Mouse (Mus musculus): Measurements from ENCODE around the gene Fam183b. TPM values are rescaled to one million over a fixed set of nuclear protein-coding genes. Genes with fewer than 3 reads are reported as not detected.
A peak's percentile ranks its signal among the peaks of the same experiment; 100 is the strongest.
"Not testable (repeated sequence)": the region's sequence is repeated elsewhere in the genome, so short reads cannot be mapped to it uniquely, and the experiment has no call there.

Fam183b gene
- total RNA-seq (2021) = 4.2 and 4.9 TPM in 2 replicates
- long read RNA-seq, experiment 1, partial matches to known transcripts = 0 of 2 reads
- long read RNA-seq, experiment 1, other reads (novel, unspliced or antisense) = 1 of 2 reads
- long read RNA-seq, experiment 2, transcript Fam183b-202 (4 exons, 567 nt) = major isoform, 6 of 6 reads
- long read RNA-seq, experiment 2, partial matches to known transcripts = 0 of 6 reads
- long read RNA-seq, experiment 2, other reads (novel, unspliced or antisense) = 0 of 6 reads

DNA sequence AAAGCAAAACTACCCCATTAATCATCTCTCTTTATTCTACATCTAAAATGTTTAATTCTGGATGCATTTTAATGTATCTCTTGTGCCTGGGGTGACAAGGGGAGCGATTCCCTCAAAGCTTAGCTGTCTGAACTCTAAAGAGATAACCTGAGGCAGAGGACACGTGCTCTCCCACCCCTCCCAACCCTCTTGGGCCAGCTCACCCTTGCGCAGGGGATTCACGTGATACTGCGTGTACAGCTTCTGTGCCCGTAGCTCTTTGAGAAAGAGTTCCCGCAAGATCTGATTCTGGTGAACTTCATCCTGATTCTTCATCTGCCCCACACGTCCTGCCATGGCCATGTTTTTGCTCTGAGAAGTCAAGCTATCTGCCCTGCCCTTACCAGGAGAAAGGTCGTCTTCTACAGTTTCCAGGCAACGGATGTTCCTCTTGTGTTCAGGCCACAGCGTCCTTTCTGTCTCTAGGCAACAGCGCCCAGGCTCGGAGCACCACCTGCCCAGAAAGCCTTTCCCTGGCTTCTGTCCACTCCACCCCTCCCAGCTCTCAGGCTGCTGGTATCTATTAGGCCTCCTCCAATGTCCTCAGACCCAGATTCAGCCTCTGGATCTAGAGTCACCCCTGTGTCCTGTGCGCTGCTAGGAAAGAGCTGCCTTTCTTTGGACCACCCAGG, at the start of gene Fam183b:
Gene Fam183b (minus strand): TSS at position 403 of the 671 bp plus-strand sequence.
- peak; percentile 13 for DNase-seq

GRCm38 (mm10) chr11:58849731-58850130, 48.0 kb upstream of the Fam183b start:
- DNase-seq = no peak

DNA sequence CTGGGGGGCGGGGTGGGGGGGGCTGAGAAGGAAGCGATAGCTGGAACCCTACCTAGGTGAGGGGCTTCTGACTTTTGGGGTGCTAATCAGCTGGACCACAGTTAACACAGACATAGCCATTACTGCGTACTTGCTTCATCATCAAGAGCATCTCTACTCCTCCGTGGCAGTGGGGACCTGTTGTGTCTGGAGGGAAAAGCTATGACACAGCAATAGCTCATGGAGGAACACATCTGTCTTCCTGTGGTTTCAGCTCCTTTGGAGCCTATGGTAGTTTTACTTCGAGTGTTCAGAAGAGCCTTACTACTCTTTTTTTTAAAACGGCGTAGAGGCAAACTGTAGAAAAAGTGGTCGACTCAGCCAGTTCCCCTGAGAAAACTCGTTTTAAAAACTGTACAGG, 45.9 kb upstream of the Fam183b start:
- DNase-seq = no peak

DNA sequence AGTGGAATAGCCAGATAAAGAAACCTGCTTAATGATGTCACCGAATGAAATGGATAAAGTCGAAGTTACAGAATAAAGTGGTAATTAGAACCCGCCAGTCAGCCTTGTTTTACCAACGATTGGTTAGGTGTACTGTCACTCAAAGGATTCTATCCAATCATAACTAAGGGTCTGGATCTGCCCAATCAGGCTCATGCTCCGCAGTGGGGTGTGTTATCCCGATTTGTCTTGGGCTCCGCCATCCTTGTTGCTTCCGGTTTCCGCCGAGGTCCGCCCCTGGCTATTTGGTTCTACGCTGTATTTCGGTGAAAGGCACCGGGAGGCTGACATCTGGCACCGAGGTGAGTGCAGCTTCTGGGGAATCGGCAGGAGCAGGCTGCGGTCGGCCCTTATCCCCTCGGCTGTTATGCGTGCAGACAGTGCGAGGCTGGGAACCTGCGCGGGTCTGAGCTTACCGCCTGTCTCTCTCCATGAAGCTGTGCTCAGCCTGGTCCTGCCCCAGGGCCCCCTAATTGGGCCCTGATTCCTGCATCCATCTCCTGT, 45.2 kb upstream of the Fam183b start, which contains the start of gene Gm12258:
Gene Gm12258 (plus strand): TSS at position 240 of the 543 bp plus-strand sequence.
- peak; percentile 91 for DNase-seq

DNA sequence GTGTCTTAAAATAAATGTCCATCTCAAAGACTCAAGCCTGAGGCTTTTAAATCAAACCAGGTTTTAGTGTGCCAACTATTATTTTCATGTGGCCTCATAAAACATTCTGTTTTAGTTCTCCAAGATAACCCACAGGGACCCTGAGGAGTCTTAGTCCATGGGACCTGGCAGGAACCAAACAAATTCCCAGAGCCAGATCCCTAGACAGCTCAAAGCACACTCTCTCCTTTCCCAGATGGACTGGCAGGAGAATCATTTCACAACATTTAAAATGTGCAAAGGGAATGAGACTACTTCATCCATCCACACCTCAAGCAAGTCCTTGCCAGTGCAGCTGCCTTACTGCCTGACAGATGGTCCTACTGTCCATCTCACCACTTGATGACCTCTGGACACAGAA, 37.2 kb upstream of the Fam183b start, which contains the start of gene Olfr311:
Gene Olfr311 (plus strand): TSS at position 301 of the 400 bp plus-strand sequence.
- DNase-seq = not testable (repeated sequence)

- not testable (repeated sequence) for DNase-seq
These were observed 30.8 kb upstream of the Fam183b start for GRCm38 (mm10) chr11:58832541-58832940.

- DNase-seq = no peak
These were observed 28.0 kb upstream of the Fam183b start for GRCm38 (mm10) chr11:58829764-58830163.

DNA sequence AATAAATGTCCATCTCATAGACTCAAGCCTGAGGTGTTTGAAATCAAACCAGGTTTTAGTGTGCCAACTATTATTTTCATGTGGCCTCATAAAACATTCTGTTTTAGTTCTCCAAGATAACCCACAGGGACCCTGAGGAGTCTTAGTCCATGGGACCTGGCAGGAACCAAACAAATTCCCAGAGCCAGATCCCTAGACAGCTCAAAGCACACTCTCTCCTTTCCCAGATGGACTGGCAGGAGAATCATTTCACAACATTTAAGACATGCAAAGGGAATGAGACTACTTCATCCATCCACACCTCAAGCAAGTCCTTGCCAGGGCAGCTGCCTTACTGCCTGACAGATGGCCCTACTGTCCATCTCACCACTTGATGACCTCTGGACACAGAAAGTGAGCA, 27.2 kb upstream of the Fam183b start, which contains the start of gene Olfr312:
Gene Olfr312 (plus strand): TSS at position 301 of the 400 bp plus-strand sequence.
- not testable (repeated sequence) for DNase-seq

DNA sequence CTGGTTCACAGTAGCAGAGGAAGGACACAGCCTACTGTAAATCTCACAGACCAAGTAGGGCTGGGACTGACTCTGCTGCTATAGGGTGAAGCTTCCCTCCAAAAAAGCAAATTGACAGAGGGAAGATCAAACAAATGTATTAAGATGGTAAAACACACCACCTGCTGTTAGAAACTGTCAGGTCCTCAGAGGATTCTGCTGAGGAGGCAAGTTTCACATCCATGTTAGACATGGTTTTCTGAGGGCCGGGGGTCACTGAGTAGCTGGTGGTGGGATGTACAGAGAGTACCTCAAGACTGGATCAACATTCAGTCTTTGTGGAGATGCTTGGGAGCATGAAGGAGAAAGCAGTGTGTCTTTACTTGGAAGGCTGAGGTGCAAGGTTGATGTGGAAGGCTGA, 13.9 kb upstream of the Fam183b start:
- DNase-seq = no peak

- DNase-seq = not testable (repeated sequence)
These were observed 12.9 kb upstream of the Fam183b start, which contains the start of gene Olfr313 for GRCm38 (mm10) chr11:58814700-58815099. TSS of gene Olfr313 (plus strand) at chr11:58815000.

DNA sequence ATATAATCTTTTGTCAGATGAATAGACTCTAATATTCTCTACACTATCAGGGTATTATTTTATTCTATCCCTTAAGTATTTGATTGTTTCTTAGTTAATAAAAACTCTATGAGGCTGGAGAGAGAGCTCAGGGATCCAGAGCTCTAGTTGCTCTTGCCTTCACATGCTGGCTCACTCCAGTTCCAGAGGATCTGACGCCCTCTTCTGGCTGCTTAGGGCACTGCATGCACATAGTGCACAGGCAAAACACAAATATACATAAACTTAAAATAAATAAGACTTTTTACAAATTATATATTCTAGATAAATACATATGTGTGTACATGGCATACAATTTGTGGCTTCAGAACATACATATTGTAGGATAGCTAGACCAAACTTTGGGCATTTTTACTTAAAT, 10.2 kb upstream of the Fam183b start:
- DNase-seq = no peak

DNA sequence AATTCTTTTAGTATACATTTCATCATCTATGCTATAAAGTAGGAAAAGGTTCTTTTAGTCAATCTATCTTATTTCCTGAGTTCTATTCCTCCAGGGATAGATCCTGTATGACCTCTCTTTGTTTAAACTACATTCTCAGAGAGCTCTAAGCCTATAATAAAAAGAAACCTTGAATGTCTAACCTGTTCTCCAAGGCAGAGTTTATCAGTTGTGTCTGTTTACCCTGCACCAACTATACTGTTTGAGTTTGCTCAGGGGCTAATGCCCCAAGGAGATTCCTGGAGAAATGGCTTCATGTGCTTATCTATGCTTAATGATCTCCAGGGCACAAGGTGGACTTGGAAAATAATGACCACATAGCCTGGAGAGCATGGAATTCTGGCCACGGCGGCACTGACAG, 2.6 kb upstream of the Fam183b start:
- no peak for DNase-seq

GRCm38 (mm10) chr11:58803871-58804270, 2.1 kb upstream of the Fam183b start:
- no peak for DNase-seq

DNA sequence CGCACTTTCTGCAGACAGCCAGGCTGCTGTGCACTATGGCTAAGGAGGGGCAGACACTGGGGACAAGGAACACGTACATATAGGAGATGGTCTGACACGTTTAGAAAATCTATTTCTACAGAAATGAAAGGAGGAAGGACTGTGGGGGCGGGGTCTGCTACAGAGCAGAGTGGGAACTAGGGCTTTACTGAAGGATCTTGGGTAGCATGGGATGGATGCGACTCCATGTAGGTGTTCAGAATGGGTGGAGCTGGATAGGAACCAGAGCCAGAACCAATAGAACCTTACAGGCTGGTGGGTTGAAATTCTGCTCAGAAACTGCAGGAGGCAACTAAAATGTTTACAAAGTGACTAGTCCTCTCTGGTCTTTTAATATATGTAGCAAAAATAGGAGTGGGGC, 2.0 kb downstream of the Fam183b start:
- DNase-seq = no peak

- no peak for DNase-seq
These were observed 4.9 kb downstream of the Fam183b start for GRCm38 (mm10) chr11:58796850-58797249.

DNA sequence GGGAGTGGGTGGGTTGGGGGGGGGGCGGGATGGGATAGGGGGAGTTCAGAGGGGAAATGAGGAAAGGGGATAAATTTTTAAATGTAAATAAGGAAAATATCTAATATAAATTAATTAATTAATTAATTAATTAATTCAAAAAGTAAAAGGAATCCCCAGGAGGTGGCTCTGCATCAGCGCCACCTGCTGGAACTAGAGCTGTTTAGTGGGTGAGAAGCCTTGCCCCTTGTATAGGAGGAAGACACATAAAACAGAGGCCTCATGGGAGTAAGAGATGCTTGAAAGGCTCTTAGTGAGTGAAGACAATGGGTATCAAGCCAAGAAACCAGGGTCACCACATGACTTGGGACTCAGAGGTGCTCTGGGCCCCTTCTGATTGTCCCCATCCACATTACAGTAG, 5.9 kb downstream of the Fam183b start:
- DNase-seq = no peak

DNA sequence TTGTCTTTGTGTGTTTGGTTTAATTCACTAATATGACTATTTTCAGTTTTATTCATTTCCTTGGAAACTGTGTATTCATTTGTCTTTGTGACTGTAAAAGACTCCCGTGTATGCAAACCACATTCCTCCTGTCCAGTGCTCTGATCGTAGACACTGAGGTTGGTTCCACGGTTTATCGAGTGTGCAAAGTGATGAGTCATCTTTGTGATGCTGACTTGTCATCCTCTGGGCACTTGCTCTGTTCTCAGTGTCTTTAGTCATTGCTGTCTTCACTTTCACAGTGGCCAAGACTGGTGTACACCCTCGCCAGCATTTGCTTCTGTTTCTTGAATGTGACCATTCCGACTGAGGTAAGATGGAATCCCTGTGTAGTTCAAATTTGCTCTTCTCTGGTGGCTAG, 11.1 kb downstream of the Fam183b start:
- no peak for DNase-seq

DNA sequence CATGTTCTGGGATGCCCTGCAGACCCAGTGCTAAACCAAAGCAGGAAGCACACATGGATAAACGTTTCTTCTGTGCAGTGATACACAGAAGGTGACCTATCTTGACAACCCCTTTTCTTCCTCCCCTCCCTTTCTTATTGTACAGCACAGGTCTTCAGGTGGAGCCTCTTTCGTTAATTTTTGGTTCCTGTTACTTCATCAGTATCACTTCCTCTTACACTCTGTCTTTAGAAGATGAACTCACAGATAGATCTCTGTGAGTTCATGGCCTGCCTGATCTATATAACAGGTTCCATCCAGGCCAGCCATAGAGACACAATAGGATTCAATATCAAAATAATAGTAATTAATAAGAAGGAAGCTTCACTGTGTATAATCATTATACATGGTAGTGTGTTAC, 11.7 kb downstream of the Fam183b start:
- no peak for DNase-seq

DNA sequence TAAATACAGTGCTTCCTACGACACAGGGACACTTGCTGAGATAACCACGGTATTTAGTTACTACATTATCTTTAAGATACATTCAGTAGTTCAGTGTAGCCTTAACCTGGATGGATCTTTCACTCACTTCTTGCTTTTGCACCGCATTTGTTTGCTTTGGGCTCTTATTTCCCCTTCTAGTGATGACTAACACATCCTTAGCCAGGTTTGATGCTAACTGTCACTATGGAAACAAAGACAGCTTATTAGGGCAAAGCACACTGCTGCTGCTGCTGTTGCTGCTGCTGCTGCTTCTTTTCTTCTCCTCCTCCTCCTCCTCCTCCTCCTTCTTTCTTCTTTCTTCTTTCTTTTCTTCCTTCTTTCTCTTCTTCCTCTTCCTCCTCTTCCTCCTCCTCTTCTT, 12.2 kb downstream of the Fam183b start:
- no peak for DNase-seq

- DNase-seq = no peak
These were observed 13.4 kb downstream of the Fam183b start for GRCm38 (mm10) chr11:58788346-58788745.

GRCm38 (mm10) chr11:58787651-58788050, 14.1 kb downstream of the Fam183b start:
- DNase-seq = no peak

GRCm38 (mm10) chr11:58784182-58784581, 17.6 kb downstream of the Fam183b start:
- DNase-seq = no peak

GRCm38 (mm10) chr11:58782480-58783089, 19.2 kb downstream of the Fam183b start, which contains the start of gene Olfr314:
TSS of gene Olfr314 (plus strand) at chr11:58782952.
- DNase-seq = no peak

All from adrenal gland, postnatal 14 days (tissue).